Mouse (Mus musculus) retina, postnatal 1 day (tissue): ENCODE measurements at regions not wholly inside any gene's neighbourhood (a gene's known extent, or its start where the extent isn't known, plus 50 kb on each side); places are given as distances from the start of the nearest gene placed in this dataset.

Source experiments
- DNase-seq: peaks from one replicate; pipeline ENCODE4 v3.0.0-alpha.2; 2012

DNA sequence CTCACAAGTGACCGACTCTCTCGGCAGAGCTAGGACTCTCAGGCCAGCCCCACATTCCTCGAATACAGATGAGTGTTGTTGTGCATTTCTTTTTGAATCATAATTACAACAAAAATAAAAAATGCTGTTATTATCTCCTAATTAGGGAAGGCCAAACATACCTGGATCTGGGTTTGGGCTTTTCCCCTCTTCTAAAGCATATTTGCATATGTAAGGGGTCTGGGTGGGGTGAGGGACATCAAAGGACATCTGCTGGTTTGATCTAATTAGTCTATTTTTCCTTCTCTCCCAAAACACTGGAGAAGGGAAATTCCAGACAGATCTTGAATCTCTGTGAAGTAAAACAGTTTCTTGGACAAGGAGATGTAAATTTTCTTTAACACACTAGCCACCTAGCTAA is 85.3 kb downstream of the Tfap2a start:
- no peak for DNase-seq

DNA sequence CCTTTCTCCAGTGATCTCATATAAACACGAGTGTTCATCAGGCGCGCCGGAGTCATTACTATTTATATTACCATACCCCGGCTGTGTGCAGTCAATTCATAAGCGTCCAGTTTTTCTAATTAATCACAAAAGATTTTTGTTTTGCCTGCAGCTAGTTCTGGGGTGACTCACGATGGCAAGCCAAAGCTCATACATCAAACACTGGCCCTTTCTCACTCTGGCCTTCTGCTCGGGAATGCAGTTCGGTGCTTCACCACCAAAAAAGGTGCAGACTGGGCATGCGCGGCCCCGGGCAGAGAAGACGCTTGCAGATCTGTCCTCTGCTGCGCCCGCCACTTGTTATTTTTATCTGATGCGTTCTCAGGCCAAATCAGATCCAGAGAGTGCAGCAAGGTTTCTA is 87.1 kb downstream of the Tfap2a start:
- DNase-seq: peak; percentile 85

- DNase-seq: peak; percentile 37
Observed at GRCm38 (mm10) chr13:40650036-40650709, 88.0 kb downstream of the Tfap2a start.

DNA sequence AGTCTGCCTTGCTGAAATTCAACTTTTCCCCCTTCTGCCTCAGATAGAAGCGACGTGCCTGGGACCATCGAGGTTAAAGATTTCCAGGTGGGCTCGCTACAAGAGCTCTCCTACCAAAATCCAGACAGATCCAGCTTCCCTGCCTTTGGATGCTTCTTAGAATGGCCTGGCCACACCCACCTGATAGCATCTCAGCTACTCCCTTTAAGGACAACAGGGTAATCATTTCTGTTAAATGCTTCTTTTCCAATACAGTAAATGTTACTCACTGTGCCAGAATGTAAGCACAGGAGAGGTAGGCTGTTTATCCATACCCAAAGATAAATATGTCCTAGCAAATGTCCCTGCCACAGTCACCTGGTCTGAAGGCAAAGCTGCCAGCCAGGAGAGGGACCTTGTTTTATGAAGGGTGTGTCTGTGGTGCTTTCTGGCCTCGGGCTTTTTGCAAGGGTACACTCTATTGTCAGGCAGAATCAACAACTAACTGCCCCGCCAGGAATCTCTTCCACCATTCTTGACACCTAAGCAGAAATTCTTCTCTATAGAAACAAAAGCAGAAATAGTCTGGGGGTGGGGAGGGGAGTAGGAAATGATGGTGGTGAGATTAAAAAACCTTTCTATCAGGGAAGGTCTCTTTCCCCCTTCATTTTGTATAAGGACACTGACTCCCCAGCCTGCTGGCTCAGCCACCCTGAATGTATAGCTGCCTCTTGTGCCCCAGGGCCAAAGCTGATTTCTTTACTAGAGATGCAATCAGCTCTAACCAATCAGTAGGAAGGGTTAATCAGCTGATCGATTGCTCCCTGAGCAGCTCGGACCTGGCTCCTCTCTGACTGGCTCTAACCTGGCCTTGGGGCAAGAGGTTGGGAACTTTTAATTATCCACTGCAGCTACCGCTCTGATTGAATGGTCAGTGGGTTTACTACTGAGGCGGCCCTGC is 88.8 kb downstream of the Tfap2a start:
- no peak for DNase-seq

- DNase-seq: peak; percentile 9
Observed at GRCm38 (mm10) chr13:40646131-40646530, 92.0 kb downstream of the Tfap2a start.

DNA sequence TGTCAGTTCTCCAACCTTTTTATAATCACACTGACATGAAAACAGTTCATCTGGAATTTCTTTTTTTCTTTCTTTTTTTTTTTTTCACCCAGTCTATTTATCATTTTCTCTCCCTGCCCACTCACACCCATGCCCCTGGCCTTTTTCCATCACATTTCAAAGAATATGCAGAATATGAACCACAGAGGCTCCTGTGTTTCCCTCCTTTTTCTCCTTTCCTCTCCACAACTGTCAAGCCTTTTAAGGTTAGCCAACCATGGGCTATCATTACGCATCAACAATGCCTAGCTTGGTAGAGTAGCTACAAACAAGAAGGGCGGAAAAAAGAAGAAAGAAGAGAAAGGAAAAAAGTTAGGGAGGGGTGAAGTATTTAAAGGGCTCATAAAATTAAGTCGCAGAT is 92.5 kb downstream of the Tfap2a start:
- peak; percentile 50 for DNase-seq

- DNase-seq: no peak
Observed at GRCm38 (mm10) chr13:40642931-40643330, 95.2 kb downstream of the Tfap2a start.

DNA sequence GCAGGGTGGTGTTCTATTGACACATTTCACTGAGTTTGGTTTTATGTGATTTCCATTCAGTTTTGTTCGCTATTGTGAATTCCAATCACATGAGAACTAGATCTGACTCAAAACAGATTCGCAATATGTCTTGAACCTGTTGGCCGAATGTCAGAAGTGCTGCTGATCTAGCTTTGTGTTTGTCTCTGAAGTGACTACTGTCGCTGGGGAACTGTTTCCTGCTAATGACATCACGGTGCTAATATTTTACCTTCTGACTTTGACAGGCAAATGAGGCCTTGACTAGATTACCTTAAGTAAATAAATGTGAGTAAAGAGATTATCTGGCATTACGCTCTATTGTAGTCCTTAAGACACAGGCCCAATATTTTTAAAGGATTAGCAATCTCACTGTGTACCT is 100.9 kb downstream of the Tfap2a start:
- DNase-seq: no peak

DNA sequence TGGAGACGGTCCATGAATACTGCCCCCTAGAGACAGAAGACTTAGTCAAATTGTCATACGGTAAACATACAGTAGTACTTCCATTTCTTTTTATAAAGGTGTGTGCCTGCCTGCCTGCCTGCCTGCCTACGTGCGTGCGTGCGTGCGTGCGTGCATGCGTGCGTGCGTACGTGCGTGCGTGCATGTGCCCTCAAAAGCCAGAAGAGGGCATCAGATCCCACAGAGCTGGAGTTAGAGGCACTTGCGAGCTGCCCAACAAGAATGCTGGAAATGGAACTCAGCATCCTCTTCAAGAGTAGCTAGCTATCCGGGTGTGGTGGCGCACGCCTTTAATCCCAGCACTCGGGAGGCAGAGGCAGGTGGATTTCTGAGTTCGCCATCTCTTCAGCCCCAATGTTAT is 120.3 kb downstream of the Tfap2a start:
- DNase-seq: no peak

GRCm38 (mm10) chr13:40608526-40608925 is 129.7 kb downstream of the Tfap2a start:
- no peak for DNase-seq

GRCm38 (mm10) chr13:40606405-40607271 is 131.5 kb downstream of the Tfap2a start:
- peak; percentile 73 for DNase-seq

GRCm38 (mm10) chr13:40605686-40606404 is 132.3 kb downstream of the Tfap2a start:
- no peak for DNase-seq

- DNase-seq: no peak
Observed at GRCm38 (mm10) chr13:40574981-40575745, 163.0 kb downstream of the Tfap2a start.

DNA sequence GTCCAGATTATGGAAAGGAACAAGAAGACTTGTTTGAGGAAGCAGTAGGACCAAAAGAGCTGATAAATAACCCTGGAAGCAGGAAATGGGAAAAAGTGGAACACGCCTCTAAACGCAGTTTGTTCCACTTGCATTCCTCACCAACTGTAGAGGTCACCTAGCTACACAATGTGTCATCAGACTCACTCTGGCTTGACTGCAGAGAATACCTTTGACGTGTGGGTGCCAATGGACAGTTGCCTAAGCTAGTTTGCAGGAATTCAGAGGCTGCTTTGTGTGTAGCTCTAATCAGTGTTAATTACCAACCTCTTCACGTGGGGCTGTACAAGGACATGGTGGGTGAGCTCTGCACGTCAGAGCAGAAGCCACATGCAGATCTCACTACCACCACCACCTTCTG is 168.7 kb downstream of the Tfap2a start:
- DNase-seq: no peak

DNA sequence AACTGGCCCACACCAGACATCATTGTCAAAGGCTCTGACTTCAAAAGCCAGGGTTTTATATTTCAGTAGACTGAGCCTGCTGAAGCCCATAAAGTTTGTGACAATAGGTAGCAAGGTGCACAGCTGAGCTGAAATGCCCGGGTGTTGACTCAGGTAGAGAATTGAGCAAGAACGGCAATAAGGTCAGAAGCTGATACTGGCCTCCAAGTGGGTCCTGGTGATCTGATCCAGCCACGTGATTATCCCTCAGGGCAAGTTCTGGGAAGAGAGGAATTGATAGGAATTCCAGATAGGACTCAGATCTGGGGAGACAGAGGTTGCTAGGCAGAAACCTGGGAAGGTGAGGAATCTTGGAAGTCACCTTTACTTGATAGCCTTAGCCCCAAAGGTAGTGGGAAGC is 170.4 kb downstream of the Tfap2a start:
- DNase-seq: no peak

GRCm38 (mm10) chr13:40564351-40564750 is 173.8 kb downstream of the Tfap2a start:
- DNase-seq: no peak

- DNase-seq: peak; percentile 22
Observed at GRCm38 (mm10) chr13:40554368-40554767, 183.8 kb downstream of the Tfap2a start.

GRCm38 (mm10) chr13:40525501-40525900 is 164.3 kb upstream of the Ofcc1 start:
- DNase-seq: no peak

DNA sequence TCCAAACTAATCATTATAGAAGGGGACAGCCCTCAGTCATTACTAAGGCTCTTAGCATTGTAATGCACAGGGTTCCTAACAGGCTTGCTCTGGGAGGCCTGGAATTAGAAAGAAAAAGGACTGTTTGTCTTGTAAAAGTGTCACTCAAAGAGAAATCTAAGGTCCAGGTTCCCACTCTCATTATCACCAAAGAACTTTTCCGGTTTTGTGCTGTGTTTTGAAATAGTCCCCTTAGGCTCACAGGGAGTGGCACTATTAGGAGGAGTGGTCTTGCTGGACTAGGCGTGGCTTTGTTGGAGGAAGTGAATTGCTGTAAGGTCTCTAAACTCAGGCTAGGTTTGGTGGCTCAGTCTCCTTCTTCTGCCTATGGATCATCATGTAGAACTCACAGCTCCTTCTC is 161.9 kb upstream of the Ofcc1 start:
- no peak for DNase-seq

DNA sequence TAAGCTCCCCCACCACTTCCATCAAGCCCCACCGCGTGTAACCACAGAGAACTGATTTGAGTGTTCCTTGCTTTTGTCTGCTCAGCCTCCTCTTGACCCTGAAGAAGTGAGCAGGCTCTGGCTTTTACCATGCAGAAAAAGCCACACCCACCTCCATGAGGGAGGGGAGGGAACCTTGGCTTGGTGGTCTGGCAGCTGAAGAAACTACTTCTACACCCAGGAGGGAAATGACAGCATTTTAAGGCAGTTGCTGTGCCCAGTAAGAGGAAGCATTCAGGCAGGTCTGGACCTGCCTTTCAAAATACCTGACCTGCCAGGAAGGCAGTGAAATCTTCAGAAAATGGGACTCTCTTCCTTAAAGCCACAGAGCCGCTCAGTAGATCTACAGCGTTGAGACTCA is 156.9 kb upstream of the Ofcc1 start:
- no peak for DNase-seq

GRCm38 (mm10) chr13:40509290-40509689 is 148.0 kb upstream of the Ofcc1 start:
- DNase-seq: no peak

DNA sequence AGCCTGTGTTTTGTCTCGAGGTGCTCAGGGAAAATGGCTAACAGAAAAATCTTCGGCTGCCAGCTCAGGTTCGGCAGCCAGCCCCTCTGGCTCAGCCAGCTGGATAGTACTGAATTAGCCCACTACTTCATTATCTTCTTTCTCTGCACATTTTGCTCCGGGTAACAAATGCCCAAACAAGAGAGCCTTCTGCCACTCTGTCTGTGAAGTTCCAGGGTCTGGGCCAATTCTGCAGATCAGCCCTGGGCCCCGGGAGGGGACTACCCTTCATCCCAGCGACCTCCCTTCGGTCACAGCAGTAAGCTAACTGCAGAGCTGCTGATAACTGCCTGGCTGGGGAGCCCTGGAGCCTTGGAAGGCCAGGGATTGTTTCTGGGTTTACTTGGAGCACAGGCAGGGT is 119.6 kb upstream of the Ofcc1 start:
- DNase-seq: peak; percentile 7
